8 mouse cellular contexts compared by ENCODE assay signal in genomic region chr1:178368548-178369271, GRCm38 (mm10). TPM values are rescaled to one million over a fixed set of nuclear protein-coding genes. Genes with fewer than 3 reads are reported as not detected.
DNase-seq lines count a peak whose midpoint lies in the region; ATAC-seq and TF ChIP-seq lines count a peak whose summit lies in the region.

No protein-coding gene starts in this region.

- H3K36me3 ChIP-seq in kidney, embryonic 14.5 days (ENCODE audit: control insufficient read depth, insufficient read depth, low read length): no peaks in the 10 kb centered on the region
- no peaks in the 10 kb centered on the region for H3K36me3 ChIP-seq in limb, embryonic 15.5 days

- no peak for TF ChIP-seq POLR2A in bone marrow macrophage, adult 2 months (IDR thresholded peaks at IDR 0.05; ENCODE audit: borderline replicate concordance, low read depth, low read length)
- TF ChIP-seq POLR2A in embryonic fibroblast, embryonic 13.5 days (IDR thresholded peaks at IDR 0.05; ENCODE audit: low read depth, low read length): peak; percentile 80

- no peaks in the 10 kb centered on the region for H3K9me3 ChIP-seq in kidney, embryonic 14.5 days (ENCODE audit: control insufficient read depth, low read length)
- no peaks in the 10 kb centered on the region for H3K9me3 ChIP-seq in limb, embryonic 15.5 days

- 3% methylated on average over 36 of the region's 36 CpGs for WGBS in kidney, embryonic 14.5 days
- WGBS in limb, embryonic 15.5 days: 2% methylated on average over 36 of the region's 36 CpGs

- peak overlapping the region; percentile 59 for H3K4me2 ChIP-seq in kidney, embryonic 14.5 days (replicated peaks; ENCODE audit: low read depth, low read length)
- peak overlapping the region; percentile 78 for H3K4me2 ChIP-seq in limb, embryonic 15.5 days

- peak overlapping the region; percentile 92 for H3K27ac ChIP-seq in bone marrow macrophage, adult 2 months (ENCODE audit: insufficient read depth, low read depth, low read length)
- H3K27ac ChIP-seq in embryonic fibroblast, embryonic 13.5 days (ENCODE audit: insufficient read depth, low read length): peak overlapping the region; percentile 74
- peak overlapping the region; percentile 45; the same call in 1 of the 2 replicates for H3K27ac ChIP-seq in kidney, embryonic 14.5 days (ENCODE audit: low read depth, low read length)
- H3K27ac ChIP-seq in limb, embryonic 15.5 days: peak overlapping the region; percentile 71

- TF ChIP-seq CTCF in bone marrow macrophage, adult 2 months (IDR thresholded peaks at IDR 0.05; ENCODE audit: low read depth, low read length): no peak
- no peak for TF ChIP-seq CTCF in embryonic fibroblast, embryonic 13.5 days (IDR thresholded peaks at IDR 0.05; ENCODE audit: borderline replicate concordance, insufficient read depth, low read length)

- H3K4me1 ChIP-seq in bone marrow macrophage, adult 2 months (ENCODE audit: control insufficient read depth, insufficient read depth, low read length): peaks cover 14% of the 10 kb centered on the region
- H3K4me1 ChIP-seq in embryonic fibroblast, embryonic 13.5 days (ENCODE audit: control insufficient read depth, insufficient read depth, low read length): peaks cover 8% of the 10 kb centered on the region
- peaks cover 10% of the 10 kb centered on the region; the same call in 1 of the 2 replicates for H3K4me1 ChIP-seq in kidney, embryonic 14.5 days (ENCODE audit: control insufficient read depth, insufficient read depth, low read length)
- peaks cover 9% of the 10 kb centered on the region for H3K4me1 ChIP-seq in limb, embryonic 15.5 days

- H3K9ac ChIP-seq in kidney, embryonic 14.5 days (ENCODE audit: low read depth, low read length): peak overlapping the region; percentile 63
- H3K9ac ChIP-seq in limb, embryonic 15.5 days: peak overlapping the region; percentile 44

- H3K4me3 ChIP-seq in bone marrow macrophage, adult 2 months (ENCODE audit: insufficient read depth, low read length): peak overlapping the region; percentile 65
- peak overlapping the region; percentile 45 for H3K4me3 ChIP-seq in embryonic fibroblast, embryonic 13.5 days (ENCODE audit: insufficient read depth, low read length)
- H3K4me3 ChIP-seq in kidney, embryonic 14.5 days (ENCODE audit: low read length): peak overlapping the region; percentile 35
- H3K4me3 ChIP-seq in limb, embryonic 15.5 days: peak overlapping the region; percentile 49

- H3K27me3 ChIP-seq in kidney, embryonic 14.5 days (ENCODE audit: control insufficient read depth, insufficient read depth, low read length): no peaks in the 10 kb centered on the region
- no peaks in the 10 kb centered on the region for H3K27me3 ChIP-seq in limb, embryonic 15.5 days

- peak; percentile 88 for DNase-seq in A20 (ENCODE audit: low read depth, low spot score)
- DNase-seq in heart, adult 9 months (ENCODE audit: low spot score in 2 of 2): peak; percentile 96 to 97
- DNase-seq in monocyte, adult 2 months (ENCODE audit: low read depth in 1 of 2, low spot score in 2 of 2): peak; percentile 68 to 83
- DNase-seq in spleen, postnatal 36 days (ENCODE audit: low spot score in 2 of 2): peak; percentile 91

- ATAC-seq in kidney, embryonic 14.5 days (ENCODE audit: low FRiP score, low TSS enrichment): peak; percentile 95
- peak; percentile 80 for ATAC-seq in limb, embryonic 15.5 days (ENCODE audit: insufficient number of reproducible peaks, low FRiP score, low TSS enrichment, low read depth)

RNA-seq across cellular contexts. Expression of gene Hnrnpu, which starts 31.1 kb away (rescaled TPM):
- 534 and 556 TPM in 2 replicates for polyA plus RNA-seq in bone marrow macrophage, adult 2 months (2012; ENCODE audit: insufficient read depth, insufficient read length, missing spikeins)
- polyA plus RNA-seq in embryonic fibroblast, embryonic 13.5 days (2011; ENCODE audit: insufficient read length, low read depth, missing spikeins): 522 and 619 TPM in 2 replicates
- 432 and 617 TPM in 2 replicates for polyA plus RNA-seq in kidney, embryonic 14.5 days (2014; fragmentation: Nextera tagmentation; extraction: Ambion mirVana)
- 250 and 296 TPM in 2 replicates for polyA plus RNA-seq in limb, embryonic 15.5 days (2015; fragmentation: Nextera tagmentation; extraction: Ambion mirVana)

RNA-seq across cellular contexts. Expression of gene Efcab2, which starts 37.2 kb away (rescaled TPM):
- 1.7 and 4.1 TPM in 2 replicates for polyA plus RNA-seq in bone marrow macrophage, adult 2 months (2012; ENCODE audit: insufficient read depth, insufficient read length, missing spikeins)
- 2.2 and 2.7 TPM in 2 replicates for polyA plus RNA-seq in embryonic fibroblast, embryonic 13.5 days (2011; ENCODE audit: insufficient read length, low read depth, missing spikeins)
- 6.0 and 8.0 TPM in 2 replicates for polyA plus RNA-seq in kidney, embryonic 14.5 days (2014; fragmentation: Nextera tagmentation; extraction: Ambion mirVana)
- 3.5 and 4.5 TPM in 2 replicates for polyA plus RNA-seq in limb, embryonic 15.5 days (2015; fragmentation: Nextera tagmentation; extraction: Ambion mirVana)

RNA-seq across cellular contexts. Expression of gene Cox20, which starts 49.8 kb away (rescaled TPM):
- polyA plus RNA-seq in bone marrow macrophage, adult 2 months (2012; ENCODE audit: insufficient read depth, insufficient read length, missing spikeins): 73.7 and 80.6 TPM in 2 replicates
- 55.7 and 66.8 TPM in 2 replicates for polyA plus RNA-seq in embryonic fibroblast, embryonic 13.5 days (2011; ENCODE audit: insufficient read length, low read depth, missing spikeins)
- 121 and 168 TPM in 2 replicates for polyA plus RNA-seq in kidney, embryonic 14.5 days (2014; fragmentation: Nextera tagmentation; extraction: Ambion mirVana)
- polyA plus RNA-seq in limb, embryonic 15.5 days (2015; fragmentation: Nextera tagmentation; extraction: Ambion mirVana): 101 TPM in 2 replicates

Comparison
In these comparisons a context has a peak if more than half of its experiments do, and no peak if none do; other contexts are left out.
1. Peak in every context shown above with its lines: DNase-seq, ATAC-seq, H3K4me3 ChIP-seq and H3K27ac ChIP-seq.